Mouse (Mus musculus) MEL (cell line): Measurements from ENCODE around the gene Ggt1. TPM values are rescaled to one million over a fixed set of nuclear protein-coding genes. Genes with fewer than 3 reads are reported as not detected.

ENCODE experiments used
- DNase-seq: peaks from one replicate; pipeline ENCODE4 v3.0.0; 2011; ENCODE audit warnings: low read depth, low spot score
- H3K27ac ChIP-seq: 2 replicates; pipeline ENCODE4 v1.5.1; 2012; ENCODE audit warnings: low read depth, mild to moderate bottlenecking, control low read depth, low read length, moderate library complexity; ENCODE audit not compliant: control insufficient read depth
- H3K27me3 ChIP-seq, 2 experiments: fragments of 150-350 bp in 1 of 2; sonication (generic) in 1 of 2; 2 replicates each; pipeline ENCODE4 v1.6.1; 2012; ENCODE audit warnings: low read length in 2 of 2, mild to moderate bottlenecking in 2 of 2, improper control_type of control experiment in 1 of 2, moderate library complexity in 1 of 2; ENCODE audit not compliant: insufficient read depth in 2 of 2, control insufficient read depth in 1 of 2
- H3K36me3 ChIP-seq, 2 experiments: 2 replicates each; pipeline ENCODE4 v1.6.1; 2012 to 2014; ENCODE audit warnings: low read length in 2 of 2, improper control_type of control experiment in 1 of 2, inconsistent platforms in 1 of 2, mild to moderate bottlenecking in 1 of 2; ENCODE audit not compliant: insufficient read depth in 2 of 2, control insufficient read depth in 1 of 2
- H3K4me1 ChIP-seq, 2 experiments: fragments of 150-350 bp in 1 of 2; sonication (generic) in 1 of 2; 2 replicates each; pipeline ENCODE4 v1.6.1; 2012; ENCODE audit warnings: low read length in 2 of 2, improper control_type of control experiment in 1 of 2, mild to moderate bottlenecking in 1 of 2; ENCODE audit not compliant: insufficient read depth in 2 of 2, control insufficient read depth in 1 of 2
- H3K4me3 ChIP-seq, 2 experiments: fragments of 150-350 bp in 1 of 2; sonication (generic) in 1 of 2; 2 replicates each; pipeline ENCODE4 v1.5.1; 2012; ENCODE audit warnings: low read depth in 2 of 2, low read length in 2 of 2, mild to moderate bottlenecking in 2 of 2, moderate library complexity in 2 of 2, control low read depth in 1 of 2, improper control_type of control experiment in 1 of 2; ENCODE audit not compliant: control insufficient read depth in 1 of 2, insufficient read depth in 1 of 2
- H3K79me2 ChIP-seq: 2 replicates; pipeline ENCODE4 v1.6.1; 2012; ENCODE audit warnings: mild to moderate bottlenecking, low read length, moderate library complexity; ENCODE audit not compliant: control insufficient read depth, poor library complexity, insufficient read depth
- H3K9ac ChIP-seq: 2 replicates; pipeline ENCODE4 v1.6.1; 2012; ENCODE audit warnings: low read depth, mild to moderate bottlenecking, control low read depth, low read length, moderate library complexity; ENCODE audit not compliant: control insufficient read depth, poor library complexity, severe bottlenecking
- H3K9me3 ChIP-seq: fragments of 150-350 bp; sonication (generic); replicated peaks from 2 replicates; pipeline ENCODE4 v1.6.1; 2012; ENCODE audit warnings: mild to moderate bottlenecking, low read length, improper control_type of control experiment, moderate library complexity; ENCODE audit not compliant: insufficient read depth
- CTCF ChIP-seq, 3 experiments: IDR thresholded peaks in 2 of 3; conservative IDR thresholded peaks in 1 of 3; 2 replicates each; pipeline ENCODE4 v1.5.1; 2011 to 2012; ENCODE audit warnings: low read length in 3 of 3, low read depth in 2 of 3, mild to moderate bottlenecking in 2 of 3, improper control_type of control experiment in 1 of 3, inconsistent platforms in 1 of 3, mixed read lengths in 1 of 3, moderate library complexity in 1 of 3; ENCODE audit not compliant: control insufficient read depth in 1 of 3, insufficient read depth in 1 of 3, poor library complexity in 1 of 3, severe bottlenecking in 1 of 3
- EP300 ChIP-seq, 2 experiments: IDR thresholded peaks; 2 replicates each; pipeline ENCODE4 v1.6.1; 2011; ENCODE audit warnings: improper control_type of control experiment in 2 of 2, low read length in 2 of 2, low read depth in 1 of 2, mild to moderate bottlenecking in 1 of 2
- ETS1 ChIP-seq: IDR thresholded peaks from 2 replicates; pipeline ENCODE4 v1.6.1; 2012; ENCODE audit warnings: low read depth, mild to moderate bottlenecking, inconsistent platforms, low read length, improper control_type of control experiment, moderate library complexity
- GABPA ChIP-seq: IDR thresholded peaks from 2 replicates; pipeline ENCODE4 v1.6.1; 2012; ENCODE audit warnings: low read depth, mild to moderate bottlenecking, inconsistent platforms, low read length, improper control_type of control experiment, moderate library complexity
- HCFC1 ChIP-seq: IDR thresholded peaks from 2 replicates; pipeline ENCODE4 v1.6.1; 2012; ENCODE audit warnings: low read depth, mild to moderate bottlenecking, inconsistent platforms, low read length, improper control_type of control experiment, moderate library complexity
- MAX ChIP-seq: IDR thresholded peaks from 2 replicates; pipeline ENCODE4 v1.6.1; 2011; ENCODE audit warnings: low read length, improper control_type of control experiment
- MAZ ChIP-seq: IDR thresholded peaks from 2 replicates; pipeline ENCODE4 v1.6.1; 2012; ENCODE audit warnings: low read depth, mild to moderate bottlenecking, inconsistent platforms, low read length, improper control_type of control experiment
- MXI1 ChIP-seq: IDR thresholded peaks from 2 replicates; pipeline ENCODE4 v1.6.1; 2011; ENCODE audit warnings: mild to moderate bottlenecking, low read depth, low read length, improper control_type of control experiment
- MYC ChIP-seq: IDR thresholded peaks from 2 replicates; pipeline ENCODE4 v1.6.1; 2011; ENCODE audit warnings: low read depth, mild to moderate bottlenecking, low read length, improper control_type of control experiment, moderate library complexity
- NELFE ChIP-seq: IDR thresholded peaks from 2 replicates; pipeline ENCODE4 v1.6.1; 2011; ENCODE audit warnings: low read depth, low read length, improper control_type of control experiment
- NRF1 ChIP-seq: IDR thresholded peaks from 2 replicates; pipeline ENCODE4 v1.6.1; 2014; ENCODE audit warnings: low read depth, mild to moderate bottlenecking, inconsistent platforms, low read length, improper control_type of control experiment, moderate library complexity; ENCODE audit not compliant: poor library complexity, insufficient read depth, severe bottlenecking
- POLR2A ChIP-seq, 2 experiments: IDR thresholded peaks; 2 replicates each; pipeline ENCODE4 v1.6.1; 2011 to 2012; ENCODE audit warnings: low read length in 2 of 2, mild to moderate bottlenecking in 2 of 2, control low read depth in 1 of 2, improper control_type of control experiment in 1 of 2, low read depth in 1 of 2, moderate library complexity in 1 of 2; ENCODE audit not compliant: control insufficient read depth in 1 of 2, insufficient read depth in 1 of 2, poor library complexity in 1 of 2
- RCOR1 ChIP-seq: IDR thresholded peaks from 2 replicates; pipeline ENCODE4 v1.6.1; 2012; ENCODE audit warnings: low read depth, mild to moderate bottlenecking, inconsistent platforms, low read length, improper control_type of control experiment
- SIN3A ChIP-seq: IDR thresholded peaks from 2 replicates; pipeline ENCODE4 v1.6.1; 2012; ENCODE audit warnings: low read length, improper control_type of control experiment, inconsistent platforms
- SMC3 ChIP-seq: IDR thresholded peaks from 2 replicates; pipeline ENCODE4 v1.6.1; 2011; ENCODE audit warnings: low read depth, low read length, improper control_type of control experiment
- UBTF ChIP-seq: IDR thresholded peaks from 2 replicates; pipeline ENCODE4 v1.6.1; 2012; ENCODE audit warnings: low read depth, mild to moderate bottlenecking, inconsistent platforms, low read length, improper control_type of control experiment, moderate library complexity, borderline replicate concordance; ENCODE audit not compliant: insufficient read depth
- USF1 ChIP-seq: IDR thresholded peaks from 2 replicates; pipeline ENCODE4 v1.6.1; 2014; ENCODE audit warnings: low read depth, mild to moderate bottlenecking, inconsistent platforms, low read length, improper control_type of control experiment, moderate library complexity
- ZC3H11A ChIP-seq: IDR thresholded peaks from 2 replicates; pipeline ENCODE4 v1.6.1; 2012; ENCODE audit warnings: low read depth, mild to moderate bottlenecking, inconsistent platforms, low read length, improper control_type of control experiment
- ZMIZ1 ChIP-seq: IDR thresholded peaks from 2 replicates; pipeline ENCODE4 v1.6.1; 2012; ENCODE audit warnings: low read depth, mild to moderate bottlenecking, inconsistent platforms, low read length, improper control_type of control experiment, moderate library complexity
- polyA plus RNA-seq, 2 experiments: library from polyadenylated mRNA; stranded (reverse) in 1 of 2; unstranded in 1 of 2; fragments of >175 nt in 1 of 2; fragments of >200 nt in 1 of 2; gene quantifications; 2 replicates each; pipeline versions ENCODE4 v1.2.1 to v1.2.4; 2012; ENCODE audit warnings: low replicate concordance in 2 of 2, low read depth in 1 of 2; ENCODE audit not compliant: insufficient read length in 2 of 2, insufficient read depth in 1 of 2, missing spikeins in 1 of 2
- total RNA-seq: library from RNA; depleted of rRNA; stranded (reverse); fragments of 300-350 nt; gene quantifications from 2 replicates; pipeline ENCODE4 v1.2.3, GENCODE M21; 2012

Gene Ggt1
- total and polyA plus RNA-seq, 3 experiments = 0.46 to 3.2 TPM; not detected in 1

- no peaks in the 10 kb centered on the region for H3K79me2 ChIP-seq
- H3K9me3 ChIP-seq = no peaks in the 10 kb centered on the region
- peak; percentile 95 for DNase-seq
- peak overlapping the region; percentile 43 for H3K9ac ChIP-seq
- peak overlapping the region; percentile 12 to 25; a peak in 2 of 4 replicates for H3K4me3 ChIP-seq
- H3K36me3 ChIP-seq = peaks cover 0 to 13% of the 10 kb centered on the region in 2 experiments; a peak in 2 of 4 replicates
- H3K27me3 ChIP-seq = no peaks in the 10 kb centered on the region
- peaks cover 8 to 32% of the 10 kb centered on the region in 2 experiments for H3K4me1 ChIP-seq
- peak overlapping the region; percentile 70 for H3K27ac ChIP-seq
- TF ChIP-seq SMC3 (0 out of 2 replicates have a peak, but pooled peaks have one; percentile 20), MAX (peak; percentile 39; the same call in 1 of the 2 replicates), ZC3H11A (no peak), MXI1 (peak; percentile 39; the same call in 1 of the 2 replicates), UBTF (no peak), EP300 (IDR thresholded peaks at IDR 0.05; ENCODE audit: low read depth in 1 of 2, low read length in 2 of 2) (peak; percentile 52 to 59), RCOR1 (peak; percentile 25; the same call in 1 of the 2 replicates), MYC (peak; percentile 52; the same call in 1 of the 2 replicates), ETS1 (peak; percentile 62; the same call in 1 of the 2 replicates), POLR2A (IDR thresholded peaks at IDR 0.05; ENCODE audit: control insufficient read depth in 1 of 2, insufficient read depth in 1 of 2, low read depth in 1 of 2, low read length in 2 of 2, poor library complexity in 1 of 2) (peak in 1 of 2 experiments; percentile 51; a peak in 1 of 4 replicates), HCFC1 (peak; percentile 61; the same call in 1 of the 2 replicates), MAZ (peak; percentile 85; the same call in 1 of the 2 replicates), SIN3A (peak; percentile 83), CTCF (IDR thresholded peaks at IDR 0.05 in 2 of 3, conservative IDR thresholded peaks at IDR 0.05 in 1 of 3; ENCODE audit: control insufficient read depth in 1 of 3, insufficient read depth in 1 of 3, low read depth in 2 of 3, low read length in 3 of 3, poor library complexity in 1 of 3, severe bottlenecking in 1 of 3) (peak in 1 of 3 experiments; percentile 22; a peak in 1 of 6 replicates), NELFE (peak; percentile 12; the same call in 1 of the 2 replicates), NRF1 (no peak), ZMIZ1 (no peak)
Observed at GRCm38 (mm10) chr10:75591211-75591894, 29.9 kb downstream of the Ggt1 start.

DNA sequence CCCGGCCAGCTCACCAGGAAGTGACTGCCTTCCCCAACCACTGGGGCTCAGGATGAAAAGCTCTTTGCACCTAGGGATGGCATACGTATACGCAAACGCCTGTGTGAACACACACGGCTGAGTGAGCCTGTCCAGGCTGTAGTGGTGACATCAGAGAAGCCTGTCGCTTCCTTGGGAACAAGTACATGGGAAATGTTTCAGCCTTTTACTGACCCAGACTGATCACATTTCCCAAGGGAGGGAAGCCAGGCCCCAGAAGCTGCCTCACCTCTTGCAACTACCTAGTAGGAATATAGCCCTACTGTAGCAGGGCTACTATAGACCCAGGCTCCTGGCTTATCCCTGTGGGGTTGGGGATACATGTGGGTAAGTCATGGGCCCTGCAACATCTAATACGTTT lies 31.2 kb downstream of the Ggt1 start:
- peaks cover 0 to 13% of the 10 kb centered on the region in 2 experiments; a peak in 2 of 4 replicates for H3K36me3 ChIP-seq
- H3K27me3 ChIP-seq = no peaks in the 10 kb centered on the region
- H3K27ac ChIP-seq = no peak overlapping the region
- H3K79me2 ChIP-seq = no peaks in the 10 kb centered on the region
- no peak for DNase-seq
- H3K4me3 ChIP-seq = no peak overlapping the region
- H3K4me1 ChIP-seq = peaks cover 8 to 34% of the 10 kb centered on the region in 2 experiments
- H3K9ac ChIP-seq = no peak overlapping the region
- no peak for TF ChIP-seq ZMIZ1
- TF ChIP-seq USF1 = no peak
- TF ChIP-seq NRF1 = no peak
- no peak for TF ChIP-seq GABPA
- no peak for TF ChIP-seq RCOR1
- TF ChIP-seq HCFC1 = no peak
- no peak for TF ChIP-seq CTCF (IDR thresholded peaks at IDR 0.05 in 2 of 3, conservative IDR thresholded peaks at IDR 0.05 in 1 of 3; ENCODE audit: control insufficient read depth in 1 of 3, insufficient read depth in 1 of 3, low read depth in 2 of 3, low read length in 3 of 3, poor library complexity in 1 of 3, severe bottlenecking in 1 of 3)
- no peak for TF ChIP-seq MYC
- H3K9me3 ChIP-seq = no peaks in the 10 kb centered on the region
